In the genomic region with DNA sequence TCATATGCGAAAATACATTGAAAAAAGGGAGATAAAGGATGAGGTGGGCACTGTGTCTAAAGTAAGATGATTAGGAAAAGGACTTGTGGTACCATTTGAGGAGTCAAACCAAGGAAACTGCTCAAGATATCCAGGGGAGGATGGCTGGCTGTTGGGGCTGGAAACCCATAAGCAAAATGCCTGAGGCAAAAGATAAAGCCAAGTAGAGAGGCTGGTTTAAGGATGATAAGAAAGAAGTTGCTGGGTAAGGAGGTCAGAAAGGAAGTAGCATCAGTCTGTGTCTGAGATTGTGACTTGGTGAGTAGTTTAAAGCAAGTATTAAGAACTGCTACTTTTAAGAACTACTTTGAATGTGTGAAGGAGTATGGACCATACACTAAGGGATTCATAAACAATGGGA, we compare ENCODE assay signal across 25 mouse cellular contexts.
"Had no signal": no experiment of that assay in that cellular context is flagged by ENCODE, and none has a peak within 500 bp of the region (broad histone marks: within the 10 kb centered on the region; RNA-seq: fewer than 3 reads in every experiment).

No protein-coding gene starts in this region.

- H3K36me3 ChIP-seq: heart, embryonic 13.5 days; heart, embryonic 15.5 days; hindbrain, embryonic 13.5 days; hindbrain, embryonic 15.5 days; kidney, embryonic 15.5 days; limb, embryonic 13.5 days; limb, embryonic 15.5 days had no signal

- H3K9ac ChIP-seq: heart, embryonic 13.5 days; heart, embryonic 15.5 days; hindbrain, embryonic 13.5 days; hindbrain, embryonic 15.5 days; kidney, embryonic 15.5 days; limb, embryonic 13.5 days; limb, embryonic 15.5 days; liver, embryonic 14.5 days had no signal

- DNase-seq: gastrocnemius, postnatal 14 days; gastrocnemius, postnatal 36 days; heart, adult 18-20 months; heart, postnatal 14 days; heart, postnatal 36 days; kidney, adult 11 months; kidney, adult 2 months; kidney, adult 9 months; kidney, postnatal 14 days; kidney, postnatal 36 days; layer of hippocampus, adult 9-11 months; layer of hippocampus, postnatal 36 days; left cerebral cortex, postnatal 4 days had no signal

- H3K4me2 ChIP-seq: heart, embryonic 11.5 days; heart, embryonic 13.5 days; heart, embryonic 15.5 days; hindbrain, embryonic 13.5 days; hindbrain, embryonic 15.5 days; kidney, embryonic 15.5 days; limb, embryonic 13.5 days; limb, embryonic 15.5 days had no signal

- H3K4me1 ChIP-seq: heart, embryonic 13.5 days; heart, embryonic 15.5 days; hindbrain, embryonic 13.5 days; hindbrain, embryonic 15.5 days; kidney, embryonic 15.5 days; limb, embryonic 13.5 days; limb, embryonic 15.5 days had no signal

- H3K9me3 ChIP-seq: heart, embryonic 13.5 days; heart, embryonic 15.5 days; hindbrain, embryonic 13.5 days; hindbrain, embryonic 15.5 days; kidney, embryonic 15.5 days; limb, embryonic 13.5 days; limb, embryonic 15.5 days had no signal

- ATAC-seq: hindbrain, postnatal 0 days; intestine, embryonic 16.5 days had no signal

- H3K4me3 ChIP-seq: heart, embryonic 13.5 days; heart, embryonic 15.5 days; hindbrain, embryonic 13.5 days; hindbrain, embryonic 15.5 days; kidney, embryonic 15.5 days; limb, embryonic 13.5 days; limb, embryonic 15.5 days had no signal

- H3K27ac ChIP-seq: heart, embryonic 13.5 days; heart, embryonic 15.5 days; hindbrain, embryonic 13.5 days; hindbrain, embryonic 15.5 days; hindbrain, postnatal 0 days; kidney, embryonic 15.5 days; kidney, postnatal 0 days; limb, embryonic 13.5 days; limb, embryonic 15.5 days; liver, embryonic 14.5 days had no signal

- H3K27me3 ChIP-seq: heart, embryonic 13.5 days; heart, embryonic 15.5 days; hindbrain, embryonic 13.5 days; hindbrain, embryonic 15.5 days; kidney, embryonic 15.5 days; limb, embryonic 13.5 days; limb, embryonic 15.5 days had no signal
